Mouse (Mus musculus) erythroblast, adult 5-6 weeks (primary cell): ENCODE data around the gene Slfn2. TPM values are rescaled to one million over a fixed set of nuclear protein-coding genes. Genes with fewer than 3 reads are reported as not detected.

Source experiments
- ATAC-seq: replicated peaks from 2 replicates; pipeline ENCODE4 v1.8.0; 2016; ENCODE audit warnings: moderate number of reproducible peaks, mild to moderate bottlenecking, moderate TSS enrichment, inconsistent platforms; ENCODE audit not compliant: poor library complexity, low FRiP score, severe bottlenecking
- total RNA-seq, 2 experiments: library from RNA; stranded (forward) in 1 of 2; stranded (reverse) in 1 of 2; fragments of 150-400 nt in 1 of 2; fragments of 200-764, 138-1000 nt in 1 of 2; gene quantifications; 2 replicates each; pipeline versions ENCODE4 v1.2.3 to v1.2.4; 2015 to 2017; ENCODE audit warnings: low replicate concordance in 2 of 2

The Slfn2 gene
- total RNA-seq, 2 experiments from 2014 or later: 36.9 to 71.9 TPM

GRCm38 (mm10) chr11:83067982-83068694 is 3.2 kb downstream of the Slfn2 start:
- 0 out of 2 replicates have a peak, but pooled peaks have one; percentile 56 for ATAC-seq

GRCm38 (mm10) chr11:83070321-83070970 is 5.5 kb downstream of the Slfn2 start:
- ATAC-seq: no peak

- ATAC-seq: no peak
Observed at GRCm38 (mm10) chr11:83077714-83078422, 13.0 kb downstream of the Slfn2 start.

- no peak for ATAC-seq
Observed at GRCm38 (mm10) chr11:83078423-83079140, 13.7 kb downstream of the Slfn2 start.

GRCm38 (mm10) chr11:83079487-83080199 is 14.7 kb downstream of the Slfn2 start:
- peak; percentile 35; the same call in 1 of the 2 replicates for ATAC-seq

- no peak for ATAC-seq
Observed at GRCm38 (mm10) chr11:83082741-83083473, 18.0 kb downstream of the Slfn2 start.

GRCm38 (mm10) chr11:83084161-83084560 is 19.2 kb downstream of the Slfn2 start:
- ATAC-seq: no peak

GRCm38 (mm10) chr11:83084761-83085160 is 19.8 kb downstream of the Slfn2 start:
- ATAC-seq: no peak

- ATAC-seq: no peak
Observed at GRCm38 (mm10) chr11:83115138-83115537, 50.2 kb downstream of the Slfn2 start.

GRCm38 (mm10) chr11:83116597-83117227 is 51.8 kb downstream of the Slfn2 start, which contains the start of gene Slfn1:
Gene Slfn1, plus strand, starts transcription at chr11:83116849.
- no peak for ATAC-seq

GRCm38 (mm10) chr11:83118056-83118455 is 53.1 kb downstream of the Slfn2 start:
- ATAC-seq: no peak

Other genes starting within 250 kb of the Slfn2 start
- gene Rffl, start 193.9 kb upstream of the Slfn2 start, total RNA-seq (2015; ENCODE audit: low replicate concordance): 79.9 and 88.6 TPM in 2 replicates
- gene Rffl, start 193.9 kb upstream of the Slfn2 start, total RNA-seq (2017; ENCODE audit: low replicate concordance): 115 TPM in 2 replicates
- gene Rad51d, start 174.5 kb upstream of the Slfn2 start, total RNA-seq (2015; ENCODE audit: low replicate concordance): 1.5 and 10.0 TPM in 2 replicates
- gene Rad51d, start 174.5 kb upstream of the Slfn2 start, total RNA-seq (2017; ENCODE audit: low replicate concordance): 2.5 and 2.6 TPM in 2 replicates
- gene Fndc8, start 173.0 kb upstream of the Slfn2 start, total RNA-seq (2015; ENCODE audit: low replicate concordance): not detected in 2 replicates
- not detected in 2 replicates for gene Fndc8, start 173.0 kb upstream of the Slfn2 start, total RNA-seq (2017; ENCODE audit: low replicate concordance)
- 3.3 and 5.8 TPM in 2 replicates for gene Nle1, start 156.7 kb upstream of the Slfn2 start, total RNA-seq (2015; ENCODE audit: low replicate concordance)
- gene Nle1, start 156.7 kb upstream of the Slfn2 start, total RNA-seq (2017; ENCODE audit: low replicate concordance): 1.5 and 6.5 TPM in 2 replicates
- gene Unc45b, start 154.6 kb upstream of the Slfn2 start, total RNA-seq (2015; ENCODE audit: low replicate concordance): not detected in 2 replicates
- gene Unc45b, start 154.6 kb upstream of the Slfn2 start, total RNA-seq (2017; ENCODE audit: low replicate concordance): not detected in 2 replicates
- gene Slfn5, start 113.8 kb upstream of the Slfn2 start, total RNA-seq (2015; ENCODE audit: low replicate concordance): 6.9 TPM in 2 replicates
- gene Slfn5, start 113.8 kb upstream of the Slfn2 start, total RNA-seq (2017; ENCODE audit: low replicate concordance): 10.6 and 11.0 TPM in 2 replicates
- 4.0 and 7.1 TPM in 2 replicates for gene Slfn9, start 73.3 kb upstream of the Slfn2 start, total RNA-seq (2015; ENCODE audit: low replicate concordance)
- gene Slfn9, start 73.3 kb upstream of the Slfn2 start, total RNA-seq (2017; ENCODE audit: low replicate concordance): 3.5 and 4.5 TPM in 2 replicates
- gene Slfn8, start 44.3 kb upstream of the Slfn2 start, total RNA-seq (2015; ENCODE audit: low replicate concordance): 3.7 and 9.0 TPM in 2 replicates
- gene Slfn8, start 44.3 kb upstream of the Slfn2 start, total RNA-seq (2017; ENCODE audit: low replicate concordance): 2.7 and 5.4 TPM in 2 replicates
- gene Slfn1, start 51.7 kb downstream of the Slfn2 start, total RNA-seq (2015; ENCODE audit: low replicate concordance): 16.5 and 18.6 TPM in 2 replicates
- 23.3 and 26.2 TPM in 2 replicates for gene Slfn1, start 51.7 kb downstream of the Slfn2 start, total RNA-seq (2017; ENCODE audit: low replicate concordance)
- 52.5 and 75.0 TPM in 2 replicates for gene Slfn4, start 110.1 kb downstream of the Slfn2 start, total RNA-seq (2015; ENCODE audit: low replicate concordance)
- 22.6 and 27.2 TPM in 2 replicates for gene Slfn4, start 110.1 kb downstream of the Slfn2 start, total RNA-seq (2017; ENCODE audit: low replicate concordance)
- gene Slfn3, start 126.2 kb downstream of the Slfn2 start, total RNA-seq (2015; ENCODE audit: low replicate concordance): 8.6 and 10.0 TPM in 2 replicates
- 11.9 and 15.3 TPM in 2 replicates for gene Slfn3, start 126.2 kb downstream of the Slfn2 start, total RNA-seq (2017; ENCODE audit: low replicate concordance)
- gene Slfn14, start 221.6 kb downstream of the Slfn2 start, total RNA-seq (2015; ENCODE audit: low replicate concordance): 616 and 623 TPM in 2 replicates
- gene Slfn14, start 221.6 kb downstream of the Slfn2 start, total RNA-seq (2017; ENCODE audit: low replicate concordance): 920 and 955 TPM in 2 replicates
- gene Ap2b1, start 233.9 kb downstream of the Slfn2 start, total RNA-seq (2015; ENCODE audit: low replicate concordance): 20.8 and 28.2 TPM in 2 replicates
- 46.0 and 52.7 TPM in 2 replicates for gene Ap2b1, start 233.9 kb downstream of the Slfn2 start, total RNA-seq (2017; ENCODE audit: low replicate concordance)
- 1.3 and 2.9 TPM in 2 replicates for gene Pex12, start 237.5 kb downstream of the Slfn2 start, total RNA-seq (2015; ENCODE audit: low replicate concordance)
- gene Pex12, start 237.5 kb downstream of the Slfn2 start, total RNA-seq (2017; ENCODE audit: low replicate concordance): 1.3 and 3.9 TPM in 2 replicates